Mouse (Mus musculus): ENCODE measurements at regions not wholly inside any gene's neighbourhood (a gene's known extent, or its start where the extent isn't known, plus 50 kb on each side); places are given as distances from the start of the nearest gene placed in this dataset.

DNA sequence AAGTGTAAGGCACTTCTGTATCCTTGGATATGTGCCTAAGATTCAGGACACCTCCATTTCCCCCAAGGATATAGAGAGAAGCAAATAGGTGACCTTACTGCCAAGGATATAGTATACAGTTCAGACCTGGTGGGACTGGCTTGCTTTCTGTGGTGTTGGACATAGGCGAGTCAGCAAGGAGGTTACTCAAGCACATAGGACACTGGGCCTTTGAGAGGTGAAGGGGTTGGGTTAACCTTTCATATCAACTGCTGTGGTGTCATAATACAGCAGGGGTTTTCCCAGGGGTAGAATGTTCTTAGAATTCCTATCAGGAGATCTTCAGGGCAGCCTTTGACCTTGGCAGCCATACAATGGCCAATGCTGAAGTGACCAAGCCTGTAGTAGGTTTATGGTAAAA, 71.5 kb upstream of the Tnfaip3 start:
- no peaks in the 10 kb centered on the region for H3K9me3 ChIP-seq
- no peaks in the 10 kb centered on the region for H3K27me3 ChIP-seq (replicated peaks; ENCODE audit: low read depth, poor library complexity, severe bottlenecking)
- no peak overlapping the region for H3K27ac ChIP-seq (replicated peaks)
- 91% methylated on average over 1 of the region's 1 CpGs for WGBS
- no peaks in the 10 kb centered on the region for H3K36me3 ChIP-seq (replicated peaks)
- no peaks in the 10 kb centered on the region for H3K4me1 ChIP-seq
- no peak for DNase-seq (ENCODE audit: low spot score)
- no peak overlapping the region for H3K4me3 ChIP-seq

DNA sequence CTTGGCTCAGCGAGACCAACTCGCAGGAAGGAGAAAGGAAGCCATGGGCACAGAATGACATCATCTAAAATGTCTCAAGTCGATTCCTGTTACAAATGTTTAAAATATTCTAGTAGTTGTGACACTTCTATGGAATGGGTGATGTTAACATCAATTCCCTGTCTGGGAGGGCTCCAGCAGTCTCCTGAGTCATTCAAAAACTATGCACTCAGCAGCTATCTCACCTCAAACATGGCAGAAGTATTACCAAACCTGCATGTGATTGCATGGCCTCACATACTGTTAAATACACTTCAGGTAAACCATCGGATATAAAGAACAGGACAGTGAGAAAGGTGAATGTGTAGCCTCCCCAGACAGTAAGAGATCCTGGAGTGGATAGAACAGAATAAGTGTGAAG, 66.7 kb upstream of the Tnfaip3 start:
- Histone ChIP-seq H3K27me3 (replicated peaks; ENCODE audit: low read depth, poor library complexity, severe bottlenecking) (no peaks in the 10 kb centered on the region), H3K4me3 (no peak overlapping the region), H3K9me3 (no peaks in the 10 kb centered on the region), H3K27ac (replicated peaks) (no peak overlapping the region), H3K36me3 (replicated peaks) (no peaks in the 10 kb centered on the region), H3K4me1 (no peaks in the 10 kb centered on the region)
- no peak for DNase-seq (ENCODE audit: low spot score)
- 88% methylated on average over 4 of the region's 4 CpGs for WGBS

DNA sequence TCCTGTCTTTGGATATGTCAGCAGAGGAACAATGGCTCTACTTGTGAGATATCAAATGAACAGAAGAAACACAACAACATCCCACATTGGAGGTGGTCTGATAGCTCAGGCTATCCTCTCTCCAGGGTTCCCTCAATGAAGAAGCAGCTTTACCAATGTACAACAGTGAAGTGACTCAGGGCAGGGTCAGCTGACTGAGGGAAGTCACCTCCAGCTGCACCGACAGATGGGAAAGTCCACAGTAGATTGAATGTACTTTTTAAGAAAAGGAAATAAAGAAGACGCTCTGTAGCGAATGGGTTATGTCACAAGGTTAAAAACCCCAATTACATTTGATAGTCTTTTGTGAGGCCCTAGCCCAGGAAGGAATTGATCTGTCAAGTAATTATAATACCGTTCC, 62.6 kb upstream of the Tnfaip3 start:
- no peaks in the 10 kb centered on the region for H3K27me3 ChIP-seq (replicated peaks; ENCODE audit: low read depth, poor library complexity, severe bottlenecking)
- no peaks in the 10 kb centered on the region for H3K36me3 ChIP-seq (replicated peaks)
- no peaks in the 10 kb centered on the region for H3K4me1 ChIP-seq
- H3K9me3 ChIP-seq, result no peaks in the 10 kb centered on the region
- 84% methylated on average over 4 of the region's 4 CpGs for WGBS
- no peak for DNase-seq (ENCODE audit: low spot score)
- H3K27ac ChIP-seq (replicated peaks), result no peak overlapping the region
- H3K4me3 ChIP-seq, result no peak overlapping the region

DNA sequence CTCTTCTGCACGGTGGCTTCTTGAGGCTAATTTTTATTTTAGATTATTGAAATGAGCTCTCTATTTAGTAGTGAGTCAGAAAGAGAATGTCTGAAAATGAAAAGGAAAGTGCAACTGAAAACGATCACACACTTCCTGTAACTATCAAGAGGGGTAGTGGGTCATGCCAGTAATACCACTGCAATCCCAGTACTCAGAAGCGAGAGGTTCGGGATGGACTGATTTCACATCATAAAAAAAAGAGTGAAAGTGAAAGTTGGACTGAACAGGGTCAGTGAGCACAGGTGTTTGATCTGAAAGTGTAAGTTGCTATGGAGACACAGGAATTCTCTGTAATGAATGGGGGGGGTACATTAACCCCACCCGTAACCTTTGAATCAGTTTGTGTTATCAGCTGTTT, 52.9 kb upstream of the Tnfaip3 start:
- no peak overlapping the region for H3K27ac ChIP-seq (replicated peaks)
- 88% methylated on average over 5 of the region's 5 CpGs for WGBS
- H3K4me1 ChIP-seq, result no peaks in the 10 kb centered on the region
- H3K4me3 ChIP-seq, result no peak overlapping the region
- no peaks in the 10 kb centered on the region for H3K36me3 ChIP-seq (replicated peaks)
- no peaks in the 10 kb centered on the region for H3K9me3 ChIP-seq
- DNase-seq (ENCODE audit: low spot score), result no peak
- no peaks in the 10 kb centered on the region for H3K27me3 ChIP-seq (replicated peaks; ENCODE audit: low read depth, poor library complexity, severe bottlenecking)

DNA sequence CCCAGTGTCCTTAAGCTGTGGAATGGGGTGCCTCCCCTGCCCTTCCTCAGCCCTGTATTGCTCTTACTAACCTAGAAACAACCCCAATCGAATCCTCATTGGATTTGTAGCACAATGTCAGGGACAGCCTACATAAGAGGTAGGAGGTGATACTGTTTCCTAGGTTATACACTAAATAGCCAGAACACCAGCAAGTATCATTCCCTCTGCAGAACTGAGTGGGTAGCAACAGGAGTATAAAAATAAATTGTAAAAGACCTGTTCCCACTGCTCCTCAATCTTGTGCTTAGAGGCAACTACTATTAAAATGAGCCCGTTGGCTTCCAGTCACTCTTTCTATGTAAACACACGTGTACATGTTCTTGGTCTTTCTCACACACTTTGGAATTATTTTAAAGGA, 52.2 kb upstream of the Tnfaip3 start:
- no peaks in the 10 kb centered on the region for H3K36me3 ChIP-seq (replicated peaks)
- no peak overlapping the region for H3K4me3 ChIP-seq
- no peak for DNase-seq (ENCODE audit: low spot score)
- no peak overlapping the region for H3K27ac ChIP-seq (replicated peaks)
- H3K4me1 ChIP-seq, result peaks cover 2% of the 10 kb centered on the region
- H3K9me3 ChIP-seq, result no peaks in the 10 kb centered on the region
- H3K27me3 ChIP-seq (replicated peaks; ENCODE audit: low read depth, poor library complexity, severe bottlenecking), result no peaks in the 10 kb centered on the region
- WGBS, result 81% methylated on average over 3 of the region's 3 CpGs

DNA sequence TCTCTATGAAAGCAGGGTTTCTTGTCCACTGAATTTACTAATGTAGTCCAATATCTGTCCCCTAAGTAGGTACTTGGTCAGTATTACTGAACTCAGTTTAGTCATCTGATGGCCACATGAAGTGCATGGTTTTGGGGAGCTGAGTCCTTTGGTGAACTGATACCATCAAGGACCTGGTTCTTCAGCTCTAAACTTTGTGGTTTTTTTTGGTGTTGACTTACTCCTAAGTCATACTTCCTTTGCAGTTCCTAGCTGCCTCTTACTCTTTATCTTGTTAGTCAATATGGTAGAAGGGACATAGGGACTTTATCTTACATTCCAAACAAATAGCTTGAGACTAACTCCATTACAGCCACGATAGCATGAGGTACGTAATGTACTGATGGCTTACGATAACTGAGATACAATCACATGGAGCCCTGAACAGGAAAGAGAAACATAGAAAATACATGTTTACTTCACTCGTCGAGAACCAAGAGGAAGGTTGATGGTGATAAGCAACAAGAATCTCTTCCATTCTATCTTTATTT, 51.4 kb upstream of the Tnfaip3 start:
- Histone ChIP-seq H3K4me3 (no peak overlapping the region), H3K4me1 (peaks cover 9% of the 10 kb centered on the region), H3K27me3 (replicated peaks; ENCODE audit: low read depth, poor library complexity, severe bottlenecking) (no peaks in the 10 kb centered on the region), H3K27ac (replicated peaks) (no peak overlapping the region), H3K36me3 (replicated peaks) (no peaks in the 10 kb centered on the region), H3K9me3 (no peaks in the 10 kb centered on the region)
- no peak for DNase-seq (ENCODE audit: low spot score)
- WGBS, result 90% methylated on average over 5 of the region's 5 CpGs
